Mouse (Mus musculus): ENCODE measurements around the gene Gm3526. TPM values are rescaled to one million over a fixed set of nuclear protein-coding genes. Genes with fewer than 3 reads are reported as not detected.
"Not testable (repeated sequence)": the region's sequence is repeated elsewhere in the genome, so short reads cannot be mapped to it uniquely, and the experiment has no call there.

Gene Gm3526
- total RNA-seq (2014; fragmentation: Nextera tagmentation) (not detected in 2 replicates), total RNA-seq (2017) (not detected in 2 replicates)

DNA sequence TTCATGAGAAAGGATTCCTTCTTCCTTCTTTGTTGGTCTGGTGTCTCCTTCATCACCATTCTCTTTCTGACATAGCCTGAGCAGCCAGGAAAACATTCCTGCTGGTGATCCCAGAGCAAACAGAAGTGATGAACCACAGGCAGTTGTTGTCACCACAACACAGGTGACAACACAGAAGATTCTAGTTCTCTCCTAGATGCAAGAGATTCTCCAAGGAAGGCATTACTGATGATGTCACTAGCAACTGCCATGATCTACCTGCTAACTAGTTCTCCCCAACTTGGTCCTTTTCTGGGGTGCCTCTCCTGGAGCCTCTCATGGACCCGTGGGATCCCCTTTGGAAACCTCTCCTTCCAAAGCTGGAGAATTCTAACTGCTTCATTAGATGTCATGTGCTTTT lies at the start of gene Gm3526:
Gene Gm3526 (minus strand): TSS at position 101 of the 400 bp plus-strand sequence.
- ATAC-seq (replicated peaks; ENCODE audit: poor library complexity, severe bottlenecking): not testable (repeated sequence)

Other genes with a start within 250 kb of the Gm3526 start
- gene Gm3298, start 244.7 kb downstream of the Gm3526 start, total RNA-seq (2014; fragmentation: Nextera tagmentation): not detected in 2 replicates
- gene Gm3298, start 244.7 kb downstream of the Gm3526 start, total RNA-seq (2017): not detected in 2 replicates
- gene 4930555G01Rik, start 210.0 kb downstream of the Gm3526 start, total RNA-seq (2014; fragmentation: Nextera tagmentation): not detected in 2 replicates
- not detected in 2 replicates for gene 4930555G01Rik, start 210.0 kb downstream of the Gm3526 start, total RNA-seq (2017)
- not detected in 2 replicates for gene Gm8281, start 189.5 kb downstream of the Gm3526 start, total RNA-seq (2014; fragmentation: Nextera tagmentation)
- gene Gm8281, start 189.5 kb downstream of the Gm3526 start, total RNA-seq (2017): not detected in 2 replicates
- gene Gm8279, start 129.1 kb downstream of the Gm3526 start, total RNA-seq (2014; fragmentation: Nextera tagmentation): not detected in 2 replicates
- gene Gm8279, start 129.1 kb downstream of the Gm3526 start, total RNA-seq (2017): not detected in 2 replicates
- gene Gm3317, start 96.0 kb downstream of the Gm3526 start, total RNA-seq (2014; fragmentation: Nextera tagmentation): not detected in 2 replicates
- gene Gm3317, start 96.0 kb downstream of the Gm3526 start, total RNA-seq (2017): not detected in 2 replicates
- not detected in 2 replicates for gene Gm8271, start 74.8 kb downstream of the Gm3526 start, total RNA-seq (2014; fragmentation: Nextera tagmentation)
- not detected in 2 replicates for gene Gm8271, start 74.8 kb downstream of the Gm3526 start, total RNA-seq (2017)
- not detected in 2 replicates for gene Gm3542, start 74.3 kb upstream of the Gm3526 start, total RNA-seq (2014; fragmentation: Nextera tagmentation)
- not detected in 2 replicates for gene Gm3542, start 74.3 kb upstream of the Gm3526 start, total RNA-seq (2017)
- gene Gm3500, start 128.5 kb upstream of the Gm3526 start, total RNA-seq (2014; fragmentation: Nextera tagmentation): 1.3 TPM in 1 of 2 replicates, not detected in the other
- not detected in 2 replicates for gene Gm3500, start 128.5 kb upstream of the Gm3526 start, total RNA-seq (2017)
- gene Gm3194, start 194.9 kb upstream of the Gm3526 start, total RNA-seq (2014; fragmentation: Nextera tagmentation): 1.6 TPM in 1 of 2 replicates, not detected in the other
- 0.21 and 0.43 TPM in 2 replicates for gene Gm3194, start 194.9 kb upstream of the Gm3526 start, total RNA-seq (2017)
- not detected in 2 replicates for gene Gm8246, start 217.2 kb upstream of the Gm3526 start, total RNA-seq (2014; fragmentation: Nextera tagmentation)
- not detected in 2 replicates for gene Gm8246, start 217.2 kb upstream of the Gm3526 start, total RNA-seq (2017)
- not detected in 2 replicates for gene Gm3187, start 223.6 kb upstream of the Gm3526 start, total RNA-seq (2014; fragmentation: Nextera tagmentation)
- gene Gm3187, start 223.6 kb upstream of the Gm3526 start, total RNA-seq (2017): not detected in 2 replicates
- 0.37 TPM in 1 of 2 replicates, not detected in the other for gene Gm3488, start 241.1 kb upstream of the Gm3526 start, total RNA-seq (2014; fragmentation: Nextera tagmentation)
- not detected in 2 replicates for gene Gm3488, start 241.1 kb upstream of the Gm3526 start, total RNA-seq (2017)